Mouse (Mus musculus) hindbrain, postnatal 0 days (tissue): ENCODE data around the gene Orc3. TPM values are rescaled to one million over a fixed set of nuclear protein-coding genes. Genes with fewer than 3 reads are reported as not detected.

ENCODE experiments used
- ATAC-seq: fragments of 200-750 bp; cut with Nextera tagmentation; 2 replicates; pipeline ENCODE4 v1.8.0; 2017; ENCODE audit warnings: mild to moderate bottlenecking, moderate TSS enrichment, moderate library complexity
- DNase-seq: peaks from one replicate; pipeline ENCODE4 v3.0.0-alpha.2; 2015; ENCODE audit warnings: low spot score
- H3K27ac ChIP-seq: fragments of 300-500 bp; sonication (generic); 2 replicates; pipeline ENCODE4 v1.5.1; 2014; ENCODE audit warnings: mild to moderate bottlenecking
- H3K27me3 ChIP-seq: fragments of 300-500 bp; sonication (generic); 2 replicates; pipeline ENCODE4 v1.6.1; 2014; ENCODE audit warnings: low read length, mixed read lengths; ENCODE audit not compliant: insufficient read depth
- H3K36me3 ChIP-seq: fragments of 300-500 bp; sonication (generic); 2 replicates; pipeline ENCODE4 v1.6.1; 2014; ENCODE audit warnings: low read length, mixed read lengths; ENCODE audit not compliant: insufficient read depth
- H3K4me1 ChIP-seq: fragments of 300-500 bp; sonication (generic); 2 replicates; pipeline ENCODE4 v1.6.1; 2014; ENCODE audit warnings: antibody characterized with exemption, low read length, mixed read lengths; ENCODE audit not compliant: insufficient read depth
- H3K4me2 ChIP-seq: fragments of 300-500 bp; sonication (generic); 2 replicates; pipeline ENCODE4 v1.6.1; 2014; ENCODE audit warnings: low read depth, mild to moderate bottlenecking, low read length, moderate library complexity, mixed read lengths
- H3K4me3 ChIP-seq: fragments of 300-500 bp; sonication (generic); 2 replicates; pipeline ENCODE4 v1.5.1; 2014; ENCODE audit warnings: low read length
- H3K9ac ChIP-seq: fragments of 300-500 bp; sonication (generic); replicated peaks from 2 replicates; pipeline ENCODE4 v1.6.1; 2014; ENCODE audit warnings: mild to moderate bottlenecking, low read length, moderate library complexity, mixed read lengths
- H3K9me3 ChIP-seq: fragments of 300-500 bp; sonication (generic); 2 replicates; pipeline ENCODE4 v1.6.1; 2016; ENCODE audit warnings: low read length, mixed read lengths
- CTCF ChIP-seq: IDR thresholded peaks from 2 replicates; pipeline ENCODE4 v1.5.1; 2016; ENCODE audit warnings: antibody characterized with exemption, control low read depth, low read depth
- WGBS: fragments of 180-500 bp; shearing (Covaris S2); extraction: QIAGEN DNeasy Blood & Tissue Kit; methylation state at CpG from one replicate; pipeline ENCODE4 v1.1.7; 2014; 5-methylcytosine and 5-hydroxymethylcytosine counted together
- polyA plus RNA-seq: library from polyadenylated mRNA; unstranded; fragments of >200 nt; fragmentation: Nextera tagmentation; extraction: Ambion mirVana; gene quantifications from 2 replicates; pipeline ENCODE4 v1.2.1, GENCODE M21; 2015
- total RNA-seq: library from RNA; depleted of rRNA; stranded (reverse); fragments of >200 nt; gene quantifications from 2 replicates; pipeline ENCODE4 v1.2.3, GENCODE M21; 2014

Orc3 gene
- total and polyA plus RNA-seq, 2 experiments from 2014 or later, result 61.8 to 68.0 TPM

- DNase-seq, result no peak
- H3K9ac ChIP-seq, result no peak overlapping the region
- H3K36me3 ChIP-seq, result peaks cover 46% of the 10 kb centered on the region; the same call in 1 of the 2 replicates
- H3K4me3 ChIP-seq, result no peak overlapping the region
- no peaks in the 10 kb centered on the region for H3K4me1 ChIP-seq
- TF ChIP-seq CTCF, result no peak
- no peak overlapping the region for H3K4me2 ChIP-seq
- WGBS, result 84% methylated on average over 2 of the region's 2 CpGs
- H3K9me3 ChIP-seq, result no peaks in the 10 kb centered on the region
- H3K27me3 ChIP-seq, result no peaks in the 10 kb centered on the region
- no peak overlapping the region for H3K27ac ChIP-seq
- no peak for ATAC-seq
Measured at GRCm38 (mm10) chr4:34572876-34573275, 41.9 kb downstream of the Orc3 start.

- WGBS, result 90% methylated on average over 6 of the region's 6 CpGs
- H3K27ac ChIP-seq, result no peak overlapping the region
- peaks cover 16% of the 10 kb centered on the region; the same call in 1 of the 2 replicates for H3K36me3 ChIP-seq
- H3K4me1 ChIP-seq, result no peaks in the 10 kb centered on the region
- ATAC-seq (no peak), DNase-seq (no peak)
- H3K4me2 ChIP-seq, result no peak overlapping the region
- H3K9me3 ChIP-seq, result no peaks in the 10 kb centered on the region
- no peak overlapping the region for H3K9ac ChIP-seq
- no peak for TF ChIP-seq CTCF
- H3K4me3 ChIP-seq, result no peak overlapping the region
- no peaks in the 10 kb centered on the region for H3K27me3 ChIP-seq
Measured at GRCm38 (mm10) chr4:34566226-34566625, 48.5 kb downstream of the Orc3 start.

DNA sequence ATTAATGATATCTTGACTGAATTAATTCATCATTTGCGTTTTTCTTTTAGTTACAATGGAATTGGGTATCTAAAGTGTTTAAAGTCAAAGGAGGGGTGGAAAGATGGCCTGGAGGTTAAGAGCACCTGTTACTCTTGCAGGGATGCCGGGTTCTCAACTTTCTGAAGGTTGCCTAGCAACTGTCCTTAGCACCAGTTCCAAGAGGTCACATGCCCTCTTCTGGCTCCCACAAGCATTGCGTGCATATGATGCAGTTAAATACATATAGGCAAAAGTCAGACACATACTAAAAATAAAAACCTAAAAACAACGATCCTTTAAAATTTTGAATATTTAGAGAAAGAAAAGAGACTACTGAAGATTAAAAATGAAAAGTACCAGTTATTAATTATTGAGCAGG lies 53.8 kb downstream of the Orc3 start:
- Histone ChIP-seq H3K9ac (no peak overlapping the region), H3K36me3 (no peaks in the 10 kb centered on the region), H3K4me1 (peaks cover 15% of the 10 kb centered on the region; the same call in 1 of the 2 replicates), H3K9me3 (no peaks in the 10 kb centered on the region), H3K4me2 (no peak overlapping the region), H3K4me3 (no peak overlapping the region), H3K27ac (no peak overlapping the region), H3K27me3 (no peaks in the 10 kb centered on the region)
- DNase-seq, result peak; percentile 68
- TF ChIP-seq CTCF, result peak; percentile 67
- WGBS, result 49% methylated on average over 4 of the region's 4 CpGs
- 0 out of 2 replicates have a peak, but pooled peaks have one; percentile 69 for ATAC-seq

- H3K4me2 ChIP-seq, result no peak overlapping the region
- peaks cover 26% of the 10 kb centered on the region; the same call in 1 of the 2 replicates for H3K4me1 ChIP-seq
- H3K4me3 ChIP-seq, result no peak overlapping the region
- no peak overlapping the region for H3K27ac ChIP-seq
- no peaks in the 10 kb centered on the region for H3K9me3 ChIP-seq
- DNase-seq (no peak), ATAC-seq (no peak)
- TF ChIP-seq CTCF, result no peak
- H3K9ac ChIP-seq, result no peak overlapping the region
- H3K36me3 ChIP-seq, result no peaks in the 10 kb centered on the region
- H3K27me3 ChIP-seq, result no peaks in the 10 kb centered on the region
Measured at GRCm38 (mm10) chr4:34556183-34556582, 58.6 kb downstream of the Orc3 start.

GRCm38 (mm10) chr4:34555604-34556003 lies 59.1 kb downstream of the Orc3 start:
- Histone ChIP-seq H3K4me2 (no peak overlapping the region), H3K4me3 (no peak overlapping the region), H3K9ac (no peak overlapping the region), H3K27ac (no peak overlapping the region), H3K27me3 (no peaks in the 10 kb centered on the region), H3K36me3 (no peaks in the 10 kb centered on the region), H3K9me3 (no peaks in the 10 kb centered on the region), H3K4me1 (peaks cover 26% of the 10 kb centered on the region; the same call in 1 of the 2 replicates)
- TF ChIP-seq CTCF, result no peak
- DNase-seq, result no peak
- 87% methylated on average over 3 of the region's 3 CpGs for WGBS
- ATAC-seq, result no peak

- no peak overlapping the region for H3K4me3 ChIP-seq
- no peaks in the 10 kb centered on the region for H3K27me3 ChIP-seq
- WGBS, result 27% methylated on average over 1 of the region's 1 CpGs
- no peak overlapping the region for H3K27ac ChIP-seq
- no peaks in the 10 kb centered on the region for H3K9me3 ChIP-seq
- no peak for TF ChIP-seq CTCF
- no peak for DNase-seq
- no peak for ATAC-seq
- H3K36me3 ChIP-seq, result no peaks in the 10 kb centered on the region
- peaks cover 29% of the 10 kb centered on the region; the same call in 1 of the 2 replicates for H3K4me1 ChIP-seq
- no peak overlapping the region for H3K9ac ChIP-seq
- H3K4me2 ChIP-seq, result 0 out of 2 replicates have a peak overlapping the region, but pooled peaks have one; percentile 10
Measured at GRCm38 (mm10) chr4:34554596-34554995, 60.1 kb downstream of the Orc3 start.

- DNase-seq (no peak), ATAC-seq (no peak)
- Histone ChIP-seq H3K9me3 (no peaks in the 10 kb centered on the region), H3K4me1 (peaks cover 23% of the 10 kb centered on the region; the same call in 1 of the 2 replicates), H3K27me3 (no peaks in the 10 kb centered on the region), H3K4me3 (peak overlapping the region; percentile 88), H3K9ac (peak overlapping the region; percentile 93), H3K4me2 (peak overlapping the region; percentile 66), H3K27ac (peak overlapping the region; percentile 92; the same call in 1 of the 2 replicates), H3K36me3 (no peaks in the 10 kb centered on the region)
- no peak for TF ChIP-seq CTCF
- whole genome bisulfite sequencing, result 13% methylated on average over 3 of the region's 3 CpGs
Measured at GRCm38 (mm10) chr4:34551966-34552365, 62.8 kb downstream of the Orc3 start.
